Mouse (Mus musculus): Measurements from ENCODE around the gene Olfr984.

Olfr984 gene

GRCm38 (mm10) chr9:40114106-40114505 is at the start of gene Olfr984:
TSS of gene Olfr984 (minus strand) at chr9:40114206.
- no peak for ATAC-seq (ENCODE audit: insufficient number of reproducible peaks, low FRiP score, low TSS enrichment)

GRCm38 (mm10) chr9:40155118-40155644 is 41.2 kb upstream of the Olfr984 start:
- no peak for ATAC-seq (ENCODE audit: insufficient number of reproducible peaks, low FRiP score, low TSS enrichment)

- no peak for ATAC-seq (ENCODE audit: insufficient number of reproducible peaks, low FRiP score, low TSS enrichment)
Observed at GRCm38 (mm10) chr9:40141544-40141943, 27.5 kb upstream of the Olfr984 start.

GRCm38 (mm10) chr9:40139484-40139883 is 25.5 kb upstream of the Olfr984 start:
- ATAC-seq (ENCODE audit: insufficient number of reproducible peaks, low FRiP score, low TSS enrichment): no peak

- no peak for ATAC-seq (ENCODE audit: insufficient number of reproducible peaks, low FRiP score, low TSS enrichment)
Observed at GRCm38 (mm10) chr9:40136987-40137688, 23.1 kb upstream of the Olfr984 start.

GRCm38 (mm10) chr9:40130556-40130955 is 16.6 kb upstream of the Olfr984 start:
- ATAC-seq (ENCODE audit: insufficient number of reproducible peaks, low FRiP score, low TSS enrichment): no peak

- no peak for ATAC-seq (ENCODE audit: insufficient number of reproducible peaks, low FRiP score, low TSS enrichment)
Observed at GRCm38 (mm10) chr9:40130084-40130483, 16.1 kb upstream of the Olfr984 start, which contains the start of gene Olfr985. TSS of gene Olfr985 (minus strand) at chr9:40130184.

GRCm38 (mm10) chr9:40117287-40117659 is 3.3 kb upstream of the Olfr984 start:
- no peak for ATAC-seq (ENCODE audit: insufficient number of reproducible peaks, low FRiP score, low TSS enrichment)

GRCm38 (mm10) chr9:40116645-40117286 is 2.8 kb upstream of the Olfr984 start:
- no peak for ATAC-seq (ENCODE audit: insufficient number of reproducible peaks, low FRiP score, low TSS enrichment)

- no peak for ATAC-seq (ENCODE audit: insufficient number of reproducible peaks, low FRiP score, low TSS enrichment)
Observed at GRCm38 (mm10) chr9:40094769-40095168, 19.2 kb downstream of the Olfr984 start.

GRCm38 (mm10) chr9:40093495-40093894 is 20.5 kb downstream of the Olfr984 start, which contains the start of gene Olfr983:
TSS of gene Olfr983 (minus strand) at chr9:40093595.
- ATAC-seq (ENCODE audit: insufficient number of reproducible peaks, low FRiP score, low TSS enrichment): no peak

- no peak for ATAC-seq (ENCODE audit: insufficient number of reproducible peaks, low FRiP score, low TSS enrichment)
Observed at GRCm38 (mm10) chr9:40073529-40073928, 40.5 kb downstream of the Olfr984 start, which contains the start of gene Olfr982. TSS of gene Olfr982 (plus strand) at chr9:40073829.

- ATAC-seq (ENCODE audit: insufficient number of reproducible peaks, low FRiP score, low TSS enrichment): no peak
Observed at GRCm38 (mm10) chr9:40050138-40050537, 63.9 kb downstream of the Olfr984 start.

Data from cerebellum, adult (tissue).